Mouse (Mus musculus): ENCODE measurements around the gene Gmcl1. TPM values are rescaled to one million over a fixed set of nuclear protein-coding genes. Genes with fewer than 3 reads are reported as not detected.

The Gmcl1 gene
- total RNA-seq (2021): 10 to 100 TPM; 37.9 to 40.2 TPM
- long read RNA-seq, transcript Gmcl1-201 (14 exons, 2,949 nt): major isoform, 52 of 84 reads
- long read RNA-seq, partial matches to known transcripts: 3 of 84 reads
- long read RNA-seq, other reads (novel, unspliced or antisense): 27 of 84 reads

- peak; percentile 91 to 95 for DNase-seq (ENCODE audit: low spot score in 2 of 2)
Observed at GRCm38 (mm10) chr6:86733183-86733876, at the start of gene Gmcl1. TSS of gene Gmcl1 (minus strand) at chr6:86733383.

GRCm38 (mm10) chr6:86782342-86782741 is 49.2 kb upstream of the Gmcl1 start:
- no peak for DNase-seq (ENCODE audit: low spot score in 2 of 2)

GRCm38 (mm10) chr6:86781361-86781957 is 48.3 kb upstream of the Gmcl1 start:
- no peak for DNase-seq (ENCODE audit: low spot score in 2 of 2)

GRCm38 (mm10) chr6:86778910-86779594 is 45.9 kb upstream of the Gmcl1 start:
- no peak for DNase-seq (ENCODE audit: low spot score in 2 of 2)

GRCm38 (mm10) chr6:86777181-86777580 is 44.0 kb upstream of the Gmcl1 start:
- DNase-seq (ENCODE audit: low spot score in 2 of 2): no peak

GRCm38 (mm10) chr6:86776706-86777071 is 43.5 kb upstream of the Gmcl1 start:
- peak; percentile 8 to 16 for DNase-seq (ENCODE audit: low spot score in 2 of 2)

GRCm38 (mm10) chr6:86776001-86776705 is 43.0 kb upstream of the Gmcl1 start:
- DNase-seq (ENCODE audit: low spot score in 2 of 2): peak; percentile 10 to 18

- DNase-seq (ENCODE audit: low spot score in 2 of 2): no peak
Observed at GRCm38 (mm10) chr6:86774937-86775336, 41.8 kb upstream of the Gmcl1 start.

GRCm38 (mm10) chr6:86773830-86774229 is 40.6 kb upstream of the Gmcl1 start:
- DNase-seq (ENCODE audit: low spot score in 2 of 2): no peak

GRCm38 (mm10) chr6:86772631-86773030 is 39.4 kb upstream of the Gmcl1 start:
- no peak for DNase-seq (ENCODE audit: low spot score in 2 of 2)

GRCm38 (mm10) chr6:86768938-86769337 is 35.8 kb upstream of the Gmcl1 start:
- no peak for DNase-seq (ENCODE audit: low spot score in 2 of 2)

GRCm38 (mm10) chr6:86768186-86768776 is 35.1 kb upstream of the Gmcl1 start:
- DNase-seq (ENCODE audit: low spot score in 2 of 2): no peak

- no peak for DNase-seq (ENCODE audit: low spot score in 2 of 2)
Observed at GRCm38 (mm10) chr6:86767465-86767864, 34.3 kb upstream of the Gmcl1 start.

GRCm38 (mm10) chr6:86765637-86766059 is 32.5 kb upstream of the Gmcl1 start:
- DNase-seq (ENCODE audit: low spot score in 2 of 2): no peak

- no peak for DNase-seq (ENCODE audit: low spot score in 2 of 2)
Observed at GRCm38 (mm10) chr6:86754105-86754863, 21.1 kb upstream of the Gmcl1 start.

- no peak for DNase-seq (ENCODE audit: low spot score in 2 of 2)
Observed at GRCm38 (mm10) chr6:86752843-86753485, 19.8 kb upstream of the Gmcl1 start.

- no peak for DNase-seq (ENCODE audit: low spot score in 2 of 2)
Observed at GRCm38 (mm10) chr6:86750961-86751360, 17.8 kb upstream of the Gmcl1 start.

GRCm38 (mm10) chr6:86749817-86750216 is 16.6 kb upstream of the Gmcl1 start:
- DNase-seq (ENCODE audit: low spot score in 2 of 2): no peak

- peak; percentile 56 to 69 for DNase-seq (ENCODE audit: low spot score in 2 of 2)
Observed at GRCm38 (mm10) chr6:86747171-86747570, 14.0 kb upstream of the Gmcl1 start.

GRCm38 (mm10) chr6:86740652-86741051 is 7.5 kb upstream of the Gmcl1 start:
- no peak for DNase-seq (ENCODE audit: low spot score in 2 of 2)
